ENCODE assay signal across 20 mouse cellular contexts in the genomic region with DNA sequence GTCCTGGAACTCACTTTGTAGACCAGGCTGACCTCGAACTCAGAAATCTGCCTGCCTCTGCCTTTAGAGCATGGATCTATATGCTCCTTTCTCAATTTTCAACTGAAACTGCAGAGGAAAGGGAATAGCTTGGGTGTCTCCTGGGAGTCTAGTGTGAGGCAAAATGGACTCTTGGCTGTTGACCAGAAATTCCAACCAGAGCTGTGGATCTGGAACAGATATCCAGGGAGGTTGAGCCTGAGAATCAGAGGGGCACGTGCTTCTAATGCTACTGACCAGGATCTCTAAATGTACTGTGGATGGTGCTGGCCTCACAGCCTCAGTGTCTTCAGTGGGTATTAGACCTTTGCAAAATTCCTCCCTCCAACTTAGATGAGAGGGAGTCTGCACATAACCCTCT. TPM values are rescaled to one million over a fixed set of nuclear protein-coding genes. Genes with fewer than 3 reads are reported as not detected.
"Had no signal": no experiment of that assay in that cellular context is flagged by ENCODE, and none has a peak within 500 bp of the region (broad histone marks: within the 10 kb centered on the region; RNA-seq: fewer than 3 reads in every experiment).

No protein-coding gene starts in this region.

- ATAC-seq: lung, postnatal 0 days had no signal

- H3K9ac ChIP-seq: limb, embryonic 15.5 days; liver, embryonic 14.5 days; neural tube, embryonic 12.5 days had no signal

- H3K27ac ChIP-seq: layer of hippocampus, adult 2 months; limb, embryonic 15.5 days; liver, embryonic 14.5 days; midbrain, embryonic 10.5 days; neural tube, embryonic 12.5 days; stomach, postnatal 0 days had no signal

- H3K27me3 ChIP-seq: limb, embryonic 15.5 days; neural tube, embryonic 12.5 days had no signal

- H3K4me3 ChIP-seq: layer of hippocampus, adult 2 months; limb, embryonic 15.5 days; midbrain, embryonic 10.5 days; neural tube, embryonic 12.5 days had no signal

- H3K4me1 ChIP-seq: limb, embryonic 15.5 days; neural tube, embryonic 12.5 days had no signal

- H3K9me3 ChIP-seq: limb, embryonic 15.5 days; midbrain, embryonic 10.5 days; neural tube, embryonic 12.5 days had no signal

- H3K4me2 ChIP-seq: limb, embryonic 15.5 days; neural tube, embryonic 12.5 days had no signal

- H3K36me3 ChIP-seq: neural tube, embryonic 12.5 days had no signal

- DNase-seq: kidney, postnatal 10 days; kidney, postnatal 4 days; left cerebral cortex, postnatal 4 days; lung, adult 18-20 months; lung, postnatal 4 days; midbrain, embryonic 14.5 days; thymus, postnatal 4 days had no signal

RNA-seq across cellular contexts. Expression of a gene that starts 43.8 kb away (rescaled TPM):
- total RNA-seq: layer of hippocampus, adult 2 months; left cerebral cortex, adult 18-20 months; left cerebral cortex, postnatal 10 days; left cerebral cortex, postnatal 4 days; megakaryocyte, adult 5-6 weeks; monocyte, adult 5-6 weeks; neutrophil, adult 5-6 weeks had no signal
- polyA plus RNA-seq: kidney, embryonic 14.5 days; midbrain, embryonic 10.5 days; midbrain, embryonic 14.5 days; neural tube, embryonic 12.5 days had no signal
